Mouse (Mus musculus): ENCODE results near the gene Whrn.
A peak's percentile ranks its signal among the peaks of the same experiment; 100 is the strongest.

Gene Whrn

GRCm38 (mm10) chr4:63493351-63494121 lies 2.3 kb downstream of the Whrn start:
- peak in 1 of 2 experiments; percentile 24 for DNase-seq

GRCm38 (mm10) chr4:63491521-63491920 lies 4.3 kb downstream of the Whrn start:
- no peak for DNase-seq

DNA sequence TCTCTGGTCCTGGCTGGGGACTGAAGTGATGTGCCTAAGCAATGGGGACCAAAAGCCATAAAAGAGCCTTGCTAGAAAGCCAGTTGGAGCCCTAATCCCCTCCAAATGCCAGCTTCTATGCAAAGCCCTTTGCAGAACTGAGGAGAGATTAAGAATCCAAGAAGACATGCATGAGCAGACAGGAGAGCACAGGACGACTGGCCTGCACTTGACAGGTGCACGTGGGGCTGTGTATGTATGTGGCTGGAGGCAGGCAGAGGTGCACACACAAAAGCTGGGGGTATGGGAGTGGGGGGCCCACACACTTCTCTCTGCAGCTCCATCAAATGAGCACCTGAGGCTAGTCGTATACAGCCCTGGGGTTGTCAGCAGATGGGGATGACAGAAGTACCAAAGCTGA lies 5.6 kb downstream of the Whrn start:
- no peak for DNase-seq

DNA sequence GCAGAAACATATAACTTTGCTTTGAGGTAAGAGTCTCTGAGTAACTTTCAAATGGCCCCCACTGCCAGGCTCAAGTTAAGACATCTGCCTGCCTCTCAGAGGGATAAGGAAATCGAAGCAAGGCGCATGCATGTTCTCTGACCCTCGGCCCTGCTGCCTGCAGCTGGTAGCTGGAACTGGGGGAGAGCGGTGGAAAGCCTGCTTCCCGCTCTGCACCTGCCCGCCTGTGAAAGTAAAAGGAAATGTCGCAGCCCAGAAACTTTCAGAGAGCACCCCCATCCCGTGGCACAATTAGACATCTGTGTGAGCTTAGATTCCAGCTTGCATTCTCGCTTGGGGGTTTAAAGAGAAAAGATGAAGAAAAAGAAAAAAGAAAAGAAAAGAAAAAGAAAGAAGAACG lies 6.1 kb downstream of the Whrn start:
- DNase-seq, result no peak

DNA sequence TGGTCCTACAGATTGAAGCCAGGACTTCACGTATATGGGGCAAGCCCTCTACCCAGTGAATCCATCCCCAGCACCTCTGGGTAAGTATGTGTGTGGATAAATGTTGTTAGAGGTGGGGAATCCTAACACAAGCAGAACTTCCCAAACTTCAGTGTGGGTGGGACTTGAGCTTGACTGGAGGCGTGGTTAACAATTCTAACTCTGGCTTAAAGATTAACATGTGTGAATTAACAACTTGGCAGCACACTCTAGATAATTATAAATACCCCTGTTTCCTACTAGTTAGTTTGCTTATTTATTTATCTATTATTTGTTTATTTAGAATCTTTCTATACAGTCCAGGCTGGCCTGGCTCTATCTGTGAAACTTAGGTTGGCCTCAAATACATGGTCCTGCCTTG lies 7.9 kb downstream of the Whrn start:
- no peak for DNase-seq

- no peak for DNase-seq
Observed at GRCm38 (mm10) chr4:63487256-63487655, 8.5 kb downstream of the Whrn start.

DNA sequence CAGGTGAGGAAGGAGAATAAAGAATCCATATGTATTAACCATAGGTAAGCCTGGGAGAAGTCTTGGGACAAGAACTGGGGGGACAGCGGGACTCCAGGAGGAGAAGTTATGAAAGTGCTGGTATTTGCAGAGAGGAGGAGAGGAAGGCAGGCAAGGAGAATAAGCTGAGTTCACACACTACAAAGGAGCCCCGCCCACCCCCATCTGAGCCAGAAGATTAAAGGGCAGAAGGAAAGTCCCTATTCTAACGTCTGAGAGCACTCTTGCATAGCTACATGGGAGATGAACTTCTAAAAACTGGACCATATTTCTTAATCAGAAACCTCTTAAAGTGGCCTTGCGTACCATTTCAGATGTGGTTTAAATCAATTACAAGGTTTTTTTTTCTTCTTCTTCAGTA lies 9.3 kb downstream of the Whrn start:
- no peak for DNase-seq

DNA sequence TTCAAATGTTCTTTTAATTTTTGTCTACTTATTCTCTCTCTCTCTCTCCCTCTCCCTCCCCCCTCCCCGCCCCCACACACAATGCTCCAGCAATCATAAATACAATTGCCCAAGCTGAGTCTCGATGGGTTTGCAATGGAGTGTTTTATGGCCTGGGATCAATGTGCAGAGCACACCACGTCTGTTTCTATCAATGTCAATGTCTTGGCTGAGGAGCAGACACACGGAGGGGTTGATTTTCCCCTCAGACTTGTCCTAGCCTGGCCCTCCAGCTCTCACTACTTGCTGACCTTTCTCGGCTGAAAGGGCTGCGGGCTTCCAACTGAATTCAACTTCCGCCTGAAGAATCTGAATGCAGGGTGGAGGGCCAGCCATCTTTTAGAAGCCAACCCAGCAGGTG lies 12.1 kb downstream of the Whrn start:
- DNase-seq, result no peak

GRCm38 (mm10) chr4:63480845-63481167 lies 15.0 kb downstream of the Whrn start:
- DNase-seq, result no peak

- peak; percentile 69 to 72 for DNase-seq
Observed at GRCm38 (mm10) chr4:63480098-63480844, 15.5 kb downstream of the Whrn start.

DNA sequence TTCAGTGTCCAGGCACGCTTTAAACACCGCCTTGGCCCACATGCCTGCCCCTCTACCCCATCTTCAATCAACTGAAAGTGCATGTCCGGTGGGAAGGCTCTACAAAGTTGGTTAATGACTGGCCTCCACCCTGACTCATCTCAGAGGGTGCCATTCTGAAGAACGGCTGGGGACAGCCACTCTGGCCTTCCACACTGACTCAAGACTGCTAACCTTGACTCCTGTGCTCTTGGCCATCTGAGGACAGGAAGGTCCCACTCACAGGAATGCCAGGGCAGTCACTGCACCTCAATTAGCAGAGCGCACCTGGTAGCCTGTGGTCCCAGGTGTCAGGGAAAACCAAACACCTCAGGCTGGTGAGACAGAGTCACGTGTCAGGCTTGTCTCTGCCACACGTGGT lies 17.8 kb downstream of the Whrn start:
- DNase-seq, result no peak

DNA sequence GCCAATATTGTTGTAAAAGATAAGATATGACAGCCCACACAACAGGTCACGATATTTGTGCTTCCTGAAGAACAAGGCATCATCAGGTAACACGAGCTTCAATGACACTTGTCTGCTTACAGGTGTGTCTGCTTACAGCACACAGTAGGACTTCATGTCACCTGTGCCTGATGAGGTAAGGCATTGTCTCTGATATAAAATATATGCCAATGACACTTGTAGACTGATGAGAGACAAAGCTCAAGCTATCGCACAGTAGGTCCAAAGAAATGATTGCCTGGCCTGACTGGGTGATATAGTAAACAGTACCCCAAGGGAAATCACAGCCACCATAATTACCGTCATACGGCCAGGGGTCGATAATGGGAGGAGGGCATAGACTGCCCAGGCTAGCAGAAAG lies 18.9 kb downstream of the Whrn start:
- no peak for DNase-seq

DNA sequence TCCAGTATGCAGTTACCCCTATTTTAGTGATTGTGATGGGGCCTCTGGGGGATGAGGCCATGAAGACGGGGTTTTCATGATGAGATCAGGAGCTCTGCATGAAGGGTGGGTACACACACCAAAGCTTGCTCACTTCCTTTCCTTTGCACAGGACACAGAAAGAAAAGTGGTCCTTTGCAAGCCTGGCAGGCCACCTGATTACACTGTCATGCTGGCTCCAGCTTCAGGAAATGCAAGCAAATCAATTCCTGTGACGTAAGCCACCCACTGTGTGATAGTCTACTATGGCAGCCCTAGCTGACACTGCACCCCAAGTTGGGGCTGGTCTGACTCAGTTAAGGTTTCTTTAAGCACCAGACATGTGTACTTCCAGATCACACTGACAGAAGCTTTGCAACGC lies 20.6 kb downstream of the Whrn start:
- no peak for DNase-seq

DNA sequence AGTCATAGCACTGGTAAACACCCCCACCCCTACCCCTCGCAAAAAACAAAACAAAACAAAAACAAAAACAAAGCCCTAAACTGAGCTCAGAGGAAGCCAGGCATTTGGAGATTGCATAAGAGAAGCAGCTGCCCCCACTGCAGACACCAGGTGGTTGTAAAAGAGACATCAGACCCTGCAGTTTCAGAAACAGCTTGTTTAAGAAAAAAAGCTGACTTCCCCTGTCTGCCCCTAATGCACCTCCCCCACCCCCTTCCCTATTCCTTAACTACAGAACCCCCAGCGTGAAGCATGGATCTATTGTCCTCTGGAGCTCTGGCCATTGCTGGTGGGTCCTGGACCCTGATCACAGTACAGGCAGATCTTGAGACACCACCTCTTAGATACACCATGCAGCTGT lies 21.4 kb downstream of the Whrn start:
- no peak for DNase-seq

DNA sequence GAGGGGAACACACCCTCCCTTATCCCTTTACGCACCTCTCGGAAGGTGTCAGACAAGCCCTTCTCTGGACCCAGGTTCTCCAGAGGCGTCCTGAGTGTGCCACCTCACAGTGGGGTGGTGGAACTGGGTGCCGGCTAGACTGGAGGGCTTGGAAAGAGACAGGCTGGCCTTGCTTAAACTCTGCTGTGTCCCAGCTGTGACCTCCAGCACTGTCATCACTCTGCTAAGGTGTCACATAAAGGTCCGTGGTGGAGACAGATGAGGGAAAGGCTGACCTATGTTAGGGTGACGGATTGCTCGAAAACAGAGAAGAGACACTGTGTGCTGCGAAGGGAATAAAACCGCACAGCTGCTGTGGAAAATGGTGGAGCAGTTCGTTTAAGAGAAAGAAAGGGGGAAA lies 28.5 kb downstream of the Whrn start:
- DNase-seq, result no peak

GRCm38 (mm10) chr4:63466192-63466591 lies 29.6 kb downstream of the Whrn start:
- no peak for DNase-seq

DNA sequence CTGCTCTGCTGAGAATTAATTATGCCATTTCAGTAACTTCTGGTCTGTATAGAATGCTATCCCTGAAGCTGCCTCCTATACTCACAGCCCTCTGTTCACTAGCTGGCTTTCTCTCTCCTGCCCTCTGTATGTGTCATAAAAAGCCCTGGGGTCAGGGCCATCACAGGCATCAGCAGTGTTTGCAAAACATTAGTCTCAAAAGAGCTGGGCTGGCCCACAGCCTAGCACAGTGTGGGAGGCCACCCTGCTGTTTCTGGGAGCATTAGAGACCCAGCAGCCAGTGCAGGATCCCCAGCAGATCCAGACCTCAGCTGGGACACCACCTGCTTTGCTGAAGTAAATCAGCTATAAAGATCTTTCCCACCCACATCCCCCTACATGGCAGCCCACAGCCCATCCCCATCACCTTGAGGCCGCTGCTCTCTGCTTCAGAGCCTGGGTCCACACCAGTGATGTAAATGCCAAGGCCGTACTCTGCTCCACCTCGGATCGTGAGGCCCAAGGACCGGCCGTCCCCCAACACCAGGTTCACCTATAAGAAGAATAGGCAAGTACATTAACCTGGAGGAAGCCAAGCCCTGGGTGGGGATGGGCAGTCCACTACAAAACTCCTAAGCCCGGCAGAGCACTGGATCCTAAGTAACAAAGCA lies 34.8 kb downstream of the Whrn start:
- DNase-seq, result no peak

GRCm38 (mm10) chr4:63459141-63459789 lies 36.5 kb downstream of the Whrn start:
- peak; percentile 29 to 30 for DNase-seq

DNA sequence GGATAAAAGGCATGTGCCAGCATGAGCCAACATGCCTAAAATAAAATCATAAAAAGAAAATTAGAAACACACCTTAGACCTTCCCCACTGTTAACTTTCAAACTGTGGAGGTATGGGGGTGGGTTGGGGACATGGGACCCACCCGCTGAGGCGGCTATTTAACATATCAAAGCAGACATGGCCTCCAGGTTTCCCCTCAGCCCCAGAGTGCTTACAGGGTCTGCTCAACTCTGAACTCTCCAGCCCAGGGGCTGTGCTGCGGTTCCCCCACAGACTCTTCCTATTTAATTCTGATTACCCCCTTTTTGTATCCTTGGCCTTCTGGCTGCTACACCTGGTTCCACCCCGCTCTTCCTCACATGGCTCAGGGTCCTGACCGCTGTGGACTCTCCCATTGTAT lies 39.2 kb downstream of the Whrn start:
- DNase-seq, result no peak

- no peak for DNase-seq
Observed at GRCm38 (mm10) chr4:63453939-63454513, 41.8 kb downstream of the Whrn start.

DNA sequence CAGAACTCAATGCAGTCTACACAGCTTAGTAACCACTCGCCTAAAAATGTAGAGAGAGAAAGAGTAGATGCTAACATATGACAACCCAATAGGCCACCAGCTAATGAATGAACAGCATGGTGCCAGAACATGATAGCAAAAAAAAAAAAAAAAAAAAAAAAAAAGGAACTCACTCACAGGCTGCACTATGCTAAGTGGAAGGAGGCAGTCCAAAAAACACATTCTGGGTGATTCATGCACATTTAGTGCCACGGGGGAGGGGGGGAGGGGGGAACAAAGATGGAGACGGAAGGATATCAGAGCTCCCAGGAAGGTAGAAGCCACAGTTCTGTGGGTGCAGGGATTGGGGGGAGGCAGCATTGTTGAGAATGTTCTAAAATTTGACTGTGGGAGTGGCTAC lies 43.2 kb downstream of the Whrn start:
- no peak for DNase-seq

- DNase-seq, result no peak
Observed at GRCm38 (mm10) chr4:63450551-63450950, 45.2 kb downstream of the Whrn start.

DNA sequence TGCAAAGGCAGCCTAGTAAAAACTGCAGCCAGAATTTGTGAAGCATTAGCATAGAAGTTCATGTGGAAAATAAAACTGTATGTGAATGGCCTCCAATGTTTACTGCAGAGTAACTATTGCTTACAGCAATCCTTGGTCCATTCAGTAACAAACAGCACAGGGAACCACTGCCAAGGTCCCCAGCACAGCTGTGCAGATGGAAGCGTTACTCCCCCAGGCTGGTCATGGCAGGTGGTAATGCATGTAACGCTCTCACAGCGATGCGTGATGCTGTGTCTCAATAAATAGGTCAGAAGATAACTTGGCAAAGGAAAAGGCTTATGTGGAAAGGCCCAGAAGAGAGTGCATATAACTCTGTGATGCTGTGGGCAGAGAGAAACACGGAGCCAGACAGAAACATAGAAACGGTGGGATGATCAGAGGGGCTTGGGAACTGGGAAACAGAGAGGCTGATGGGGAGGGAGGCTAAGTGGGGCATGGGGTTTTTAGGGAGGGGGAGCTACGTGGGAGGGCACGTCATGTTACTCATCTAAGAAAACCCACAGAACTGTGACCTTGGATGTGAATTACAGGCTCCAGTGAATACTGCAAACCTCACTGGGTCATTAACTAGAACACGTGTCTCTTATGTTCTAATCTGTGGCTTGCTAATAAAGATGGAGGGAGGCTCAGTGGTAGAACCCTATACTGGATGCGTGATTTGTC lies 51.3 kb downstream of the Whrn start:
- DNase-seq, result no peak
